ENCODE assay signal across 15 mouse cellular contexts in genomic region chr1:182368782-182369181, GRCm38 (mm10). TPM values are rescaled to one million over a fixed set of nuclear protein-coding genes. Genes with fewer than 3 reads are reported as not detected.
DNase-seq lines count a peak whose midpoint lies in the region; ATAC-seq and TF ChIP-seq lines count a peak whose summit lies in the region.
"Had no signal": no experiment of that assay in that cellular context is flagged by ENCODE, and none has a peak within 500 bp of the region (broad histone marks: within the 10 kb centered on the region; RNA-seq: fewer than 3 reads in every experiment).

No protein-coding gene starts in this region.

- 0 out of 2 replicates have a peak overlapping the region, but pooled peaks have one; percentile 9 for H3K4me2 ChIP-seq in embryonic facial prominence, embryonic 12.5 days (replicated peaks)
- no peak overlapping the region for H3K4me2 ChIP-seq in limb, embryonic 14.5 days (replicated peaks; ENCODE audit: low read depth, low read length, severe bottlenecking)

- 40% methylated on average over 8 of the region's 8 CpGs for WGBS in embryonic facial prominence, embryonic 12.5 days
- 62% methylated on average over 8 of the region's 8 CpGs for WGBS in embryonic facial prominence, embryonic 10.5 days
- WGBS in limb, embryonic 14.5 days: 40% methylated on average over 8 of the region's 8 CpGs

- no peaks in the 10 kb centered on the region for H3K36me3 ChIP-seq in embryonic facial prominence, embryonic 12.5 days
- no peaks in the 10 kb centered on the region for H3K36me3 ChIP-seq in embryonic facial prominence, embryonic 10.5 days (replicated peaks)
- no peaks in the 10 kb centered on the region for H3K36me3 ChIP-seq in limb, embryonic 14.5 days (ENCODE audit: control insufficient read depth, insufficient read depth, low read length)

- no peak for ATAC-seq in embryonic facial prominence, embryonic 12.5 days (ENCODE audit: insufficient number of reproducible peaks, insufficient read depth, low FRiP score, low TSS enrichment)
- ATAC-seq in limb, embryonic 14.5 days (ENCODE audit: low FRiP score, low read depth): no peak
- ATAC-seq: hindbrain, postnatal 0 days had no signal

- no peaks in the 10 kb centered on the region for H3K27me3 ChIP-seq in embryonic facial prominence, embryonic 12.5 days
- H3K27me3 ChIP-seq in embryonic facial prominence, embryonic 10.5 days (replicated peaks; ENCODE audit: low read depth, poor library complexity, severe bottlenecking): peaks cover 3% of the 10 kb centered on the region; the same call in 1 of the 2 replicates
- H3K27me3 ChIP-seq in limb, embryonic 14.5 days (ENCODE audit: control insufficient read depth, insufficient read depth, low read length): no peaks in the 10 kb centered on the region

- TF ChIP-seq POLR2A in limb, embryonic 14.5 days (IDR thresholded peaks at IDR 0.05; ENCODE audit: borderline replicate concordance, extremely low read depth, insufficient read depth, insufficient read length): no peak

- no peaks in the 10 kb centered on the region for H3K9me3 ChIP-seq in embryonic facial prominence, embryonic 12.5 days
- no peaks in the 10 kb centered on the region for H3K9me3 ChIP-seq in embryonic facial prominence, embryonic 10.5 days
- no peaks in the 10 kb centered on the region for H3K9me3 ChIP-seq in limb, embryonic 14.5 days (ENCODE audit: control insufficient read depth, low read length)

- H3K9ac ChIP-seq in embryonic facial prominence, embryonic 12.5 days: no peak overlapping the region
- H3K9ac ChIP-seq in limb, embryonic 14.5 days (ENCODE audit: low read depth, low read length, severe bottlenecking): no peak overlapping the region

- H3K4me1 ChIP-seq in embryonic facial prominence, embryonic 12.5 days: peaks cover 7% of the 10 kb centered on the region; the same call in 1 of the 2 replicates
- peaks cover 22% of the 10 kb centered on the region for H3K4me1 ChIP-seq in embryonic facial prominence, embryonic 10.5 days
- peaks cover 13% of the 10 kb centered on the region for H3K4me1 ChIP-seq in limb, embryonic 14.5 days (ENCODE audit: control insufficient read depth, insufficient read depth, low read length)

- no peak overlapping the region for H3K27ac ChIP-seq in embryonic facial prominence, embryonic 12.5 days
- no peak overlapping the region; the same call in 1 of the 2 replicates for H3K27ac ChIP-seq in embryonic facial prominence, embryonic 10.5 days (replicated peaks)
- H3K27ac ChIP-seq in limb, embryonic 14.5 days (replicated peaks; ENCODE audit: low read depth, low read length): 0 out of 2 replicates have a peak overlapping the region, but pooled peaks have one; percentile 28
- H3K27ac ChIP-seq: hindbrain, postnatal 0 days had no signal

- H3K4me3 ChIP-seq in embryonic facial prominence, embryonic 12.5 days: no peak overlapping the region
- H3K4me3 ChIP-seq in embryonic facial prominence, embryonic 10.5 days: no peak overlapping the region
- no peak overlapping the region for H3K4me3 ChIP-seq in limb, embryonic 14.5 days (replicated peaks; ENCODE audit: low read length)

- no peak for DNase-seq in embryonic facial prominence, embryonic 10.5 days (ENCODE audit: low spot score)
- peak; percentile 88 for DNase-seq in 3T3-L1 (ENCODE audit: low read depth, low spot score)
- peak; percentile 61 for DNase-seq in NIH3T3 (ENCODE audit: low read depth)
- DNase-seq in limb, embryonic 14.5 days (ENCODE audit: low spot score): no peak
- no peak for DNase-seq in left cerebral cortex, adult 18-20 months (ENCODE audit: low spot score in 2 of 2)
- DNase-seq in thymus, postnatal 0 days (ENCODE audit: low spot score): no peak
- no peak for DNase-seq in urinary bladder, postnatal 14 days (ENCODE audit: low spot score)
- DNase-seq: cerebellum, postnatal 25 days; heart, postnatal 10 days; kidney, adult 8-10 months; layer of hippocampus, adult 9-11 months; lung, postnatal 4 days; thymus, adult 18-20 months had no signal

RNA-seq across cellular contexts. Expression of gene Fbxo28, which starts 27.4 kb away (rescaled TPM):
- polyA plus RNA-seq in embryonic facial prominence, embryonic 12.5 days (2016; fragmentation: Nextera tagmentation; extraction: Ambion mirVana): 26.1 and 26.6 TPM in 2 replicates
- 21.3 and 21.4 TPM in 2 replicates for polyA plus RNA-seq in embryonic facial prominence, embryonic 10.5 days (2016; fragmentation: Nextera tagmentation; extraction: Ambion mirVana)
- 19.0 and 22.9 TPM in 2 replicates for polyA plus RNA-seq in limb, embryonic 14.5 days (2012; rRNA removed)
- polyA plus RNA-seq in limb, embryonic 14.5 days (2014; fragmentation: Nextera tagmentation; extraction: Ambion mirVana): 26.0 and 26.9 TPM in 2 replicates
- total RNA-seq in left cerebral cortex, adult 18-20 months (2021): 10 to 100 TPM; 59.6 TPM
- polyA plus RNA-seq in thymus, postnatal 0 days (2015; fragmentation: Nextera tagmentation; extraction: Ambion mirVana): 25.9 and 31.5 TPM in 2 replicates

RNA-seq across cellular contexts. Expression of gene Trp53bp2, which starts 40.2 kb away (rescaled TPM):
- polyA plus RNA-seq in embryonic facial prominence, embryonic 12.5 days (2016; fragmentation: Nextera tagmentation; extraction: Ambion mirVana): 29.9 and 32.9 TPM in 2 replicates
- polyA plus RNA-seq in embryonic facial prominence, embryonic 10.5 days (2016; fragmentation: Nextera tagmentation; extraction: Ambion mirVana): 34.1 and 35.6 TPM in 2 replicates
- 25.9 and 41.3 TPM in 2 replicates for polyA plus RNA-seq in limb, embryonic 14.5 days (2012; rRNA removed)
- 24.0 and 28.8 TPM in 2 replicates for polyA plus RNA-seq in limb, embryonic 14.5 days (2014; fragmentation: Nextera tagmentation; extraction: Ambion mirVana)
- total RNA-seq in left cerebral cortex, adult 18-20 months (2021): 10 to 100 TPM; 19.0 to 20.1 TPM
- polyA plus RNA-seq in thymus, postnatal 0 days (2015; fragmentation: Nextera tagmentation; extraction: Ambion mirVana): 10.8 and 12.2 TPM in 2 replicates

Comparison
In these comparisons a context has a peak if more than half of its experiments do, and no peak if none do; other contexts are left out.
1. DNase-seq: peak in 3T3-L1 (single experiment) and NIH3T3 (single experiment); none in embryonic facial prominence, embryonic 10.5 days (single experiment), limb, embryonic 14.5 days (single experiment), left cerebral cortex, adult 18-20 months (0 of 2), thymus, postnatal 0 days (single experiment) and urinary bladder, postnatal 14 days (single experiment).